Mouse (Mus musculus) testis, adult 2 months (tissue): Measurements from ENCODE around the gene Eaf2.

Source experiments
- CTCF ChIP-seq: fragments of 200-500 bp; IDR thresholded peaks from 2 replicates; pipeline ENCODE4 v1.5.1; 2012; ENCODE audit warnings: low read depth, mild to moderate bottlenecking, inconsistent platforms, low read length, moderate library complexity; ENCODE audit not compliant: control insufficient read depth, insufficient read depth, insufficient replicate concordance
- POLR2A ChIP-seq: fragments of 200-500 bp; IDR thresholded peaks from 2 replicates; pipeline ENCODE4 v1.6.1; 2012; ENCODE audit warnings: low read depth, mild to moderate bottlenecking, inconsistent platforms, low read length, moderate library complexity; ENCODE audit not compliant: control insufficient read depth

DNA sequence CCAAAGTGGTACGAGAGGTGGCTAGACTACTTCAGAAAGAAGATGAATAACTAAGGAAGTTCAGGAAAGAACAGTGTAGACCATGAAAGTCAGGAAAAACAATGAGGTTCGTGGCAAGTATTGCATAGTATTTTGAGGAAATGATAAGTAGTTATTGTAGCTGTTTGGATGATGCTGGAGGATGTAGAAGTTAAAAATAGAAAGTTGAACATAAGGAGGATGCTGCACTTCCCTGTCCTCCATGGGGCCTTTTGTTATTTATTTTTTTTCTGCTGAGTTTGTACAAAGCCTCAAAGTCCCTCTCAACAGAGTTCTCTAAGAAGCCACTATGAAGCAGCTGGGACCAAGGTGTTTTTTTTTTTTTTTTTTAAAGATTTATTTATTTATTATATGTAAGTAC is 127.0 kb downstream of the Eaf2 start:
- TF ChIP-seq CTCF, result no peak
- TF ChIP-seq POLR2A, result no peak
